Mouse (Mus musculus) cerebellum, adult (tissue): ENCODE measurements at regions not wholly inside any gene's neighbourhood (a gene's known extent, or its start where the extent isn't known, plus 50 kb on each side); places are given as distances from the start of the nearest gene placed in this dataset.
"Not testable (repeated sequence)": the region's sequence is repeated elsewhere in the genome, so short reads cannot be mapped to it uniquely, and the experiment has no call there.

ENCODE experiments used
- ATAC-seq: cut with Nextera tagmentation; 2 replicates; pipeline ENCODE4 v1.9.2; 2017; ENCODE audit warnings: mild to moderate bottlenecking, moderate library complexity, mixed read lengths; ENCODE audit not compliant: insufficient number of reproducible peaks, low FRiP score, low TSS enrichment

GRCm38 (mm10) chr10:11801372-11802230 is 458.4 kb downstream of the Epm2a start:
- not testable (repeated sequence) for ATAC-seq

- ATAC-seq: no peak
Measured at GRCm38 (mm10) chr10:11809255-11809654, 466.1 kb downstream of the Epm2a start.

- ATAC-seq: no peak
Measured at GRCm38 (mm10) chr10:11822418-11822959, 479.3 kb downstream of the Epm2a start.

- ATAC-seq: no peak
Measured at GRCm38 (mm10) chr10:11841094-11841493, 497.9 kb downstream of the Epm2a start.

GRCm38 (mm10) chr10:11841494-11841893 is 498.3 kb downstream of the Epm2a start:
- ATAC-seq: no peak

- no peak for ATAC-seq
Measured at GRCm38 (mm10) chr10:11846141-11846540, 502.9 kb downstream of the Epm2a start.

- ATAC-seq: no peak
Measured at GRCm38 (mm10) chr10:11875145-11876131, 532.2 kb downstream of the Epm2a start.

- ATAC-seq: no peak
Measured at GRCm38 (mm10) chr10:11886237-11886636, 543.0 kb downstream of the Epm2a start.

- ATAC-seq: no peak
Measured at GRCm38 (mm10) chr10:11888953-11889352, 545.7 kb downstream of the Epm2a start.

GRCm38 (mm10) chr10:11922132-11922531 is 578.9 kb downstream of the Epm2a start:
- no peak for ATAC-seq

- ATAC-seq: no peak
Measured at GRCm38 (mm10) chr10:11938164-11938563, 595.0 kb downstream of the Epm2a start.

GRCm38 (mm10) chr10:11942772-11943171 is 599.6 kb downstream of the Epm2a start:
- no peak for ATAC-seq

- ATAC-seq: peak; percentile 40; the same call in 1 of the 2 replicates
Measured at GRCm38 (mm10) chr10:11960327-11960922, 617.2 kb downstream of the Epm2a start.

- ATAC-seq: no peak
Measured at GRCm38 (mm10) chr10:12004966-12005365, 661.8 kb downstream of the Epm2a start.

- ATAC-seq: no peak
Measured at GRCm38 (mm10) chr10:12005889-12006288, 662.7 kb downstream of the Epm2a start.

- no peak for ATAC-seq
Measured at GRCm38 (mm10) chr10:12017286-12017685, 674.1 kb downstream of the Epm2a start.

- 0 out of 2 replicates have a peak, but pooled peaks have one; percentile 9 for ATAC-seq
Measured at GRCm38 (mm10) chr10:12018281-12018680, 675.1 kb downstream of the Epm2a start.

GRCm38 (mm10) chr10:12019159-12019779 is 676.1 kb downstream of the Epm2a start:
- peak; percentile 80 for ATAC-seq

- ATAC-seq: no peak; the same call in 1 of the 2 replicates
Measured at GRCm38 (mm10) chr10:12020576-12020975, 677.4 kb downstream of the Epm2a start.

GRCm38 (mm10) chr10:12035159-12035558 is 692.0 kb downstream of the Epm2a start:
- no peak for ATAC-seq
